Mouse (Mus musculus): ENCODE results near the gene Cog8.

Cog8 gene

DNA sequence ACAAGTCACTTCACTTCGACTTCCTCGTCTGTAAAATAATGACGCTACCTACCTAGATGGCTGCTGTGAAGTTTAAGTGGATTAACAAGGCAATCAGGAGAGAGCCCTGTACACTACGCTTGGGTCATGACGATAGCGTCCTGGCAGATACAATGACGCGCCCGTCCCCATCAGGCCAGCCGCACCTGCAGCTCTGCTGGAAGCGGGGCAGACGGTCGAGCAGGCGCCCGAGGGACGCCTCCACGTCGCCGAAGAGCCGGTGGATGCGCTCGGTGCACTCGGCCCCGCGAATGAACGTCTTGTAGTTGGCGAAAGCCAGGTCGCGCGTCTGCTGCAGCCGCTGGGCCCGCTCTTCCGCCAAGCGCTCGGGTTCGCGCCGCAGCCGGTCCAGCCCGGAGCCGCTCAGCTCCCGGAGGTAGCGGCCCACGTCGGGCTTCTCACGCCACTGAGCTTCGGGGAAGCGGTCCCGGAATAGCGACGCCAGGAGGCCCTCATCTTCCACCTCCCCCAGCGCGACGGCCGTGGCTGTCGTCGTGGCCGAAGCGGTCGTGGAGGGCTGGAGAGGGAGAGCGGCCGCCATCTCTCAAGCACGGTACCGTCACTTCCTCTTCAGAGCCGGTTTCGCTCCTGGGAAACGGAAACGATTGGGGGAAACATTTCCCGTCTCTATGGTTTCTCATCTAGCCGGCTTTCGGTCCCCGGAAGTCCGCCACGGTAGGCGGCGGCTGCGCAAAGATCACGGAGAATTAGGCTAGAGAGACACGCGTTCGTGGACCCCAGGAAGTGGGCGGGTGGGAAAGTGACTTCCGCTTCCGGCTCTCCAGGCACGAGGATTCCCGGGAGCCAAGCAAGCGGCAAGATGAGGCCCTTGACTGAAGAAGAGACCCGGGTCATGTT lies at the start of gene Cog8, which contains the start of gene Nip7:
Gene Cog8, minus strand, starts transcription at position 614 of the 897 bp plus-strand sequence.
Gene Nip7, plus strand, starts transcription at position 802 of the 897 bp plus-strand sequence.
- DNase-seq (ENCODE audit: low spot score in 2 of 2): peak; percentile 95

DNA sequence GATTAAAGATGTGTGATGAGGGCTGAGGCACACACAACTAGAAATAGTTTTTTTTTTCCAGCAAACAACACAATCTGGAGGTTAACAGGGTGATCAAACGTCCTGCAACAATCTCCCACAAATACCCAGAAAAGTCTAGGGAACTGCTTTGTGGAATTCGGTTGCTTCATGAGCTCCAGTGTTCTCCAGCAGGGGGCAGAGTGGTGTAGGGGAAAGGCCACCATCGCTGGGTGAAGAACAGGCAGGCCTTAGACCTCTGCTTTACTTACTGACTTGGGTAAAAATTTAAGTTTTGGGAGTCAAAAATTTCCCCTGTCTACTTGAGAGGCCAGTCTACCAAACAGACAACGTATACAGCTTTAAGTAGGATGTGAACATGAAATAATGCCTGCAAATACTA lies 48.1 kb upstream of the Cog8 start:
- peak in 1 of 2 experiments; percentile 62 for DNase-seq (ENCODE audit: low spot score in 2 of 2)

- no peak for DNase-seq (ENCODE audit: low spot score in 2 of 2)
These were observed 44.1 kb upstream of the Cog8 start for GRCm38 (mm10) chr8:107100635-107101034.

DNA sequence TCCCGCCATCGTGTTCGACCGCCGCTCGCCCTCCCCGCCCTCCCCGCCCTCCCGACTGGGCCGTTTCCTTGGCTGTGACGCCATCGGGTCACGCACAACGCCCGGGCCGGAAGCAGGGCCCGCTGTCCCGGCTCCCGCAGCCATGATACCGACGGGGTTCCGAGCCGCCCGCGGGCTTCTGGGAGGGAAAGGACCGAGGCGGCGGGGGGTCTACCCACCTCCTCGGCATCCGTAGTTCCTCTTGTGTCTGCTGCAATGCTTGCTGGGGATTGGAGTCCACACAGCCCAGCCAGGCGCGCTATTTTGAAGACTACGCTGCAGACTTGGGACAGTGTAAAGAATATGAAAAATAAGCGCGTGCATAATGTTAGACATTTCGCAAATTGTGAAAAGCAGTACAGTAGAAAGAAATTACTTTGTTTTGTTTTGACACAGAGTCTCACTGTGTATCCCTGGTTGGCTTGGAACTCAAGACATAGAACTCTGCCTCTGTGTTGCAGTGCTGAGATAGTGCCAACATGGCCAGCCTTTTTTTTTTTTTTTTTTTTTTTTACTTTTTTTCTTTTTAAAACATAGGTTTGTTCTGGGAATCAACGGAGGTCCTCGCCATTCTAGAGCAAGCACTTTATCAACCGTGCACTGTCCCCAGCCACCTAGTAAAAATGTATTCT lies 40.0 kb upstream of the Cog8 start, which contains the start of gene Terf2:
Gene Terf2, minus strand, starts transcription at position 182 of the 671 bp plus-strand sequence.
- peak; percentile 93 to 94 for DNase-seq (ENCODE audit: low spot score in 2 of 2)

DNA sequence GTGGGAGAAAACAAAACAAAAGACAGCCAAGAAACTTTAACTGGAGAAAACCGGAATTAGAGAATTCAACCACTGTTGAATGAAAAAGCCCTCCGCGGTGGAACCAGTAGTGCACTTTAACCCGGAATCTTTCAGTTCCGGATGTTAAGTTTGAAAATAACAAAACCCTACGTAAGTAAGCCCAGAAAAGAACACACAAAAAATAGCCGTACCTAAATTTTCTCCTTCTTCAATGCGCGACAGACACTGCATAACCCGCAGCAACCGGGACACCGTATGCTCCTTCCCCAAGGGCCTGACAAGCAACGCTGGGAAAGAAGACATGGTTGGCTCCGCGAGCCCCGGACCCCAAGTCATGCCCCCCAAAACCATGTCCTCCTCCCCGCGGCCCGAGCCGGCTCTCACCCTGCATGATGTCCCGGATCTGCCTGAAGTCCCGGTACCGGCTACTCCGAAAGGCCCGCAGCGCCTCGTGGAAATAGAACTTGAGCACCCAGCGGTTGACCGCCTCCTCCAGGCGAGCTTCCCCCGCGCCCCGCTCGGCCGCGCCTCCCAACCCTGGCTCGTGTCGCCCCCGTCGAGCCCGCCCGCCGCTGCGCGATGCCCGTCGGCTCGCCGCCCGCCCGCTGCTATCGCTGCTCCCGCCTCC lies 39.4 kb upstream of the Cog8 start:
- DNase-seq (ENCODE audit: low spot score in 2 of 2): peak in 1 of 2 experiments; percentile 59

DNA sequence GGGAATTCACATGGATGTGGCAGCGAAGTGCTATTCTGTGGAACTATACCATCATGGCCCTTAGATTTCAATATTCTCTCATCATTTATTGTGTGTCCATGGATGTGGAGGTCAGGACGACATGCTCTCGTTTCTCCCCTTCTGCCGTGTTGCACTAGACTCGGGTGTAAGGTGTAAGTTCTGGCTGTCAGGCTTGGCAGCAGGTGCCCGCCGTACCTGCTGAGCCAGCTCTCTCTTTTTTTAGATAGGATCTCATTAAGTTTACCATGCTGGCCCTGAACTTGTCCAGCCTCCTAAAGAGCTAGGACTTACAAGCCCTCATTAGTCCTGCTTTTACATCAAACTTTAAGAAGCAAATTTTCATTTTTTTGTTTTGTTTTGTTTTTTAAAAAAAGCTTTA lies 34.0 kb upstream of the Cog8 start:
- no peak for DNase-seq (ENCODE audit: low spot score in 2 of 2)

DNA sequence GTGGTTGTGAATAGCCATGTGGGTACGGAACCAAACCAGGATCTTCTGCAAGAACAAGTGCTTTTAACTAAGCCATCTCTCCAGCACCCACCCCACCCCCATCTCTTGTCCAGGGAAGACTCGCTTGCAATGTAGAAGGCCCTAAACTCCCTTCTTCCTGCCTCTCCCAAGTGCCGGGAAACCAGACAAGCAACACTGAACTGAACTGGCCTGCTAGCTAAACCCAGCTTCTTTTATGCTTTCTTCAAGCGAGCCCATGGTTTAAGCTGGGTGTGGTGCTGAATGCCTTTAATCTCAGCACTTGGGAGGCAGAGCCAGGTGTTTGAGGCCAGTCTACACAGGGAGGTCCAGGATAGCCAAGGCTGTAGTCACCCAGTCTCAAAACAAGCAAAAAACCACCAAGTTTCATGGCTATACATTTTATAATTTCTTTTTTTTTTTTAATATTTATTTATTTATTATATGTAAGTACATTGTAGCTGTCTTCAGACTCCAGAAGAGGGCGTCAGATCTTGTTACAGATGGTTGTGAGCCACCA lies 32.1 kb upstream of the Cog8 start:
- DNase-seq (ENCODE audit: low spot score in 2 of 2): no peak

GRCm38 (mm10) chr8:107086018-107086417 lies 29.5 kb upstream of the Cog8 start:
- DNase-seq (ENCODE audit: low spot score in 2 of 2): no peak

DNA sequence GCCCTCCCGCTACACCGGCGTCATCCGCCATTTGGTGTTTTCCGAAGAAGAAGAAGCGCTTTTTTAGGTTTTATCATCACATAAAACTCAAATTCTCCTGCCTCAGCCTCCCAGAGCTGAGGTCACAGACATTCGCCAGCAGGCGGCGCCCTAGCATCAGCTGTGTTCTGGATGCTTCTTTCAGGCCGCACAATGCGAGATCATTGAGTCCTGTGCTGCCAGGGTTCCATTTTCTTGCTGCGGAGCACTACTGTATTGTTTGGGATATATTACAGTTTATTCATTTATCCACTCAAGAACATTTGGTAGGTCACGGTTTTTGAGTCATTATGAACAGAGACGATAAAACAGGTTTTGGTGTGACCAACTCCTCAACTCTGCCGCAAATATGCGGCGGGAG lies 28.9 kb upstream of the Cog8 start:
- no peak for DNase-seq (ENCODE audit: low spot score in 2 of 2)

- DNase-seq (ENCODE audit: low spot score in 2 of 2): no peak
These were observed 19.9 kb upstream of the Cog8 start for GRCm38 (mm10) chr8:107076239-107076888.

- no peak for DNase-seq (ENCODE audit: low spot score in 2 of 2)
These were observed 17.6 kb upstream of the Cog8 start for GRCm38 (mm10) chr8:107074128-107074527.

GRCm38 (mm10) chr8:107073706-107074105 lies 17.2 kb upstream of the Cog8 start:
- no peak for DNase-seq (ENCODE audit: low spot score in 2 of 2)

DNA sequence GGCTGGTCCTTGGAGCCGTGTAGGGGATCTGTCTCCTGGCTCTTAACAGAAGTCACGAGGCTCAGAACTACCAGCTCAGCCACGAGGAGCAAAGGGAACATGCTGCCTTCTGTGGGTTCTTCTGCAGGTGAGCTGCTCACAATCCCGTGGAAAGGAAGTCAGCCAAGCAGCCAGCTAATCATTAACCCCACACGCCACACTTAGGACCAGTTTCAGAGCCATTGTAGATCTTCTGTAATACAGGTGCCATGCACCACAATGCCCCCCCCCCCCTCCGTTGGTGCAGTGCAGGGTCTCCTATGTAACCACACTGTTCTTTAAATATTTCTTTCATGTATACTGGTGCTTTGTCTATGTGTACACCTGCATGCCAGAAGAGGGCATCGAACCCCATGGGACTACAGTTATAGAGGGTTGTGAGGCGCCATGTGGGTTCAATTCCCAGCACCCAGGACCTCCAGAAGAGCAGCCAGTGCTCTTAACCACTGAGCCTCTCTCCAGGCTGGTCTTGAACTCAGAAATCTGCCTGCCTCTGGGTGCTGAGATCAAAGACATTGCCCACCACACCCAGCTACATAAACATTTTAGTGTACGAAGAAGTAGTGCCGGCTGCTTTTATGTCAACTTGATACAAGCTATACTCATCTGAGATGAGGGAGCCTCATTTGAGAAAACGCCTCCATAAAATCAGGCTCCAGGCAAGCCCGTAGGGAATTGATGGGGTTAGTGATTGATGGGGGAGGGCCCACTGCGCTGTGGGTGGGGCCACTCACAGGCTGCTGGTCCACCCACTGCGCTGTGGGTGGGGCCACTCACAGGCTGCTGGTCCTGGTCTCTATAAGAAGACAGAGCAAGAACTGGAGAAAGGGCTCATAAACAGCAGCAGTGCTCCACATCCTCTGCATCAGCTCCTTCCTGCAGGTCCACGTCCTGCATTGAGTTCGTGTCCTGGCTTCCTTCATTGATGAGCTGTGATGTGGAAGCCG lies 9.3 kb upstream of the Cog8 start, which contains the start of gene Tmed6:
Gene Tmed6, minus strand, starts transcription at position 134 of the 986 bp plus-strand sequence.
- DNase-seq (ENCODE audit: low spot score in 2 of 2): no peak

DNA sequence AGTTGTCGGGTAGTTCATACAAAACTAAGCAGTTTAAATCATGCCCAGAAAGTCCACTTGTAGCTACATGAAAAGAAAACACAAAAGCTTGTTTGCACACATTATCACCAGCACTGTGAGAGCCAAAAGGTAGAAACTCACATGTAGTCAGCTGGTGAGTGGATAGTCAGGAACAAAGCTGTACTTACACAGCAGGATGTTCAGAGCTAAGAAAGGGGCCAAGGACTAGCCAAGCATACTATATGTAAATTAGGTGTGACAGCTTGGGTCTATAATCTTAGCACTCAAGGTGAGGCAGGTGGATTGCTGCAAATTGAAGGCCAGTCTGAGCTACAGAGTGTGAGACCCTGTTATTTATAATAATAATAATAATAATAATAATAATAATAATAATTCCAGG lies 6.1 kb upstream of the Cog8 start:
- DNase-seq (ENCODE audit: low spot score in 2 of 2): no peak

DNA sequence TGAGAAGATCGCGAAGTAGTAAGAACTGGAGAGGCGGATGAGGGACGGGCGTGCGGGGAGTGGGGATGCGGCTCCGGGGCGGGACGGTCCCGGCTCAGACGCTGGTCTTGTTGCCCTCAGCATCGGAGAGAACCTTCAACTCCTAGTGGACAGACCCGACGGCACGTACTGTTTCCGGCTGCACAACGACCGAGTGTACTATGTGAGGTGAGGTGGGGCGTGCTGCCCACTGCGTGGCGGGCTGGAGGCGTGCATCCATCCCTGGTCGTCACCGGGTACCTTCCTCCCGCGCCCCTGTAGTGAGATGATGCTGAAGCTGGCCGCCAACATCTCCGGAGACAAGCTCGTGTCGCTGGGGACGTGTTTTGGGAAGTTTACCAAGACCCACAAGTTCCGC lies 482 bp upstream of the Cog8 start:
- DNase-seq (ENCODE audit: low spot score in 2 of 2): no peak

- no peak for DNase-seq (ENCODE audit: low spot score in 2 of 2)
These were observed 4.4 kb downstream of the Cog8 start for GRCm38 (mm10) chr8:107052046-107052445.

DNA sequence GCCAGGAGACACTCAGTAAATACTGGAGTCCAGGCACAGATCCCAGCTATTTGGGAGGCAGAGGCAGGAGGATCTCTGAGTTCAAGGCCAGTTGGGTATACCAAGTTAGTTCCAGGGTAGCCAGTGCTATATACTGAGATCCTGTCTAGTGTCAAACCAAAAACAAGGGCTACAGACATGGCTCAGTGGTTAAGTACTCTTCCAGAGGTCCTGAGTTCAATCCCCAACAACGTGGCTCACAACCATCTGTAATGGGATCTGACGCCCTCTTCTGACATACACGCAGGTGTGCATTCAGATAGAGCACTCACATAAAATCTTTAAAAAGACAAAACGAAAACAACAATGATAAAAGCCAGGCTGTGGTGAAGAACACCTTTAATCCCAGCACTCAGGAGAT lies 7.0 kb downstream of the Cog8 start:
- no peak for DNase-seq (ENCODE audit: low spot score in 2 of 2)

DNA sequence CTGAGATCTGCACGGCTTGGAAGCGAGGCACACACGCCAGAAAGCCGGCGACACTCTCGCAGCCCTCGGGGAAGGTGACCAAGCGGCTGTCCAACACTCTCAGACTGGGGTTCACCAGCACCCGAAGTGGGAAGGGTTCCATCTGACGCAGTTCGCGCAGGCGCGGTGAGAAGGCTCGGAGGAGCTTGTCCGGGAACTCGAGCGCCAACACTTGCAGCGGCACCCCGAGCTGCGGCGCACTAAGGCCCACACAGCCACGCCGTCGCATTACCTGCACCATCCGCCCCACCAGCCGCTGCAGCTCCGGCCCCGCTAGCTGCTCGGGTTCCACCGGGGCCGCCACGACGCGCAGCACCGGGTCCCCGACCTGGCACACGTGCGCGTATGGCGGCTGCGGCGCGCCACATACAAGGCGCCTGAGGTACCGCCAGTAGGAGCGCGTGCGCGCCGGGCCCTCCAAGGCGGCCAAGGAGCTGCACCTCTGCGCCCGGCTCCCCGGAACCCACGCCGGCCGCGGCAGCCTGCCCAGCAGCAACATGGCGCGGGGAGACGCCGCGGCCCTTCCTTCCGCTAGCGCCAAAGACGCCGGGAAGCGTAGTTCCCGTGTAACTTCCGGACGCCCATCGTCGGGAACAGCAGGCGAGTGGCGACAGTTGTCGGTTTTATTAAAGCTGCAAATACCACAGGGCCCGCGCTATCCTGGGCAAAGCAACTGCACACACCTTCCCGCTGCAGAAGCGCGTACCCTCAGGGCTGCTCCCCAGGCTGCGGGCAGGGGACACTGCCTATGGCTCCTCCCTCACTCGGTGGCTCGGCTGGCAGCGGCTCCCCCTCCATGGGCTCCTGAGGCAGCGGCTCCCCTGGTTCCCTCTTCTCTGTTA lies 8.2 kb downstream of the Cog8 start, which contains the start of gene Pdf:
Gene Pdf, minus strand, starts transcription at position 554 of the 881 bp plus-strand sequence.
- peak; percentile 72 to 82 for DNase-seq (ENCODE audit: low spot score in 2 of 2)

DNA sequence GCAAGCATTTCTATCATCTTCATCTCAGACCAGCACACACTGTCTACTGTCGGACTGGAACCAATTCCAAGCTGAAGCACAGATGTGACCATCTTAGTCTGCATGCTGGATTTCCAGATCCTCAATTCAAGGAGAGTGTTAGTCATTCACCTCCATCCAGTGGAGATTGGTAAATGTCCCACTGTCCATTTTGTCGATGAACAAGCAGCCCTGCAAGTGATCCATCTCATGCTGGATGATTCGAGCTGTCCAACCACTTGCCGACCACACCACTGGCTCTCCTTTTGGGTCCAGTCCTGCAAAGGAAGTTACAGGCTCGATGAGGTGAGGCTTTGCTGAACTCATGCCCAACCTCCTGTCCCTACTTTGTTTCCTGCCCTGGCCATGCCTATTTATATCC lies 9.5 kb downstream of the Cog8 start:
- DNase-seq (ENCODE audit: low spot score in 2 of 2): no peak
